Mouse (Mus musculus): Measurements from ENCODE around the gene Nosip.
"Not testable (repeated sequence)": the region's sequence is repeated elsewhere in the genome, so short reads cannot be mapped to it uniquely, and the experiment has no call there.

DNA sequence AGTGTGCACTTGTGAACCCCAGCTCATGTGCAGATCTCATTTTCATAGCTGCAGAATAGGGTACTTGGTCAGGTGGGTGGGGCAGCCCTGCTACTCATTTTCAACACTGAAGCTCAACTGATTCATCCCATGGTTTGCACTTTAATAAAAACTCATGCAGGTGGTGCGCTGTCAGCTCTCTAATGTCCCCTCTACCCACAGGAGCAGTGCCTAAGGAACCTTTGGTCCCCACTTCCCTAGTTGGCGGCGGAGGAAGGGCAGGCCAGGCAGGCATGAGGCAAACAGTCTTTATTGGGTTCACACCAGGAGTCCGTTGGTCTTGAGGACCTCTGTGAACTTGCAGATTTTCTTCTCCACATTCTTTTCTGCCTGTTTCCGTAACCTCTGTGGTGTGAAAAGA lies 63.4 kb downstream of the Nosip start:
- not testable (repeated sequence) for TF ChIP-seq POLR2A (IDR thresholded peaks at IDR 0.05; ENCODE audit: low read depth, low read length); CTCF (IDR thresholded peaks at IDR 0.05; ENCODE audit: borderline replicate concordance, insufficient read depth, low read length)
